Mouse (Mus musculus) cortical plate, adult 2 months (tissue): ENCODE results near the gene Sult2b1. TPM values are rescaled to one million over a fixed set of nuclear protein-coding genes. Genes with fewer than 3 reads are reported as not detected.
A peak's percentile ranks its signal among the peaks of the same experiment; 100 is the strongest.

ENCODE experiments used
- H3K27ac ChIP-seq: fragments of 200-500 bp; 2 replicates; pipeline ENCODE4 v1.5.1; 2012; ENCODE audit warnings: low read length, control low read depth, inconsistent platforms; ENCODE audit not compliant: insufficient read depth
- H3K4me1 ChIP-seq: fragments of 200-500 bp; 2 replicates; pipeline ENCODE4 v1.6.1; 2011; ENCODE audit warnings: low read length; ENCODE audit not compliant: control insufficient read depth, insufficient read depth
- H3K4me3 ChIP-seq: fragments of 200-500 bp; 2 replicates; pipeline ENCODE4 v1.5.1; 2011; ENCODE audit warnings: mild to moderate bottlenecking, low read length, control low read depth; ENCODE audit not compliant: insufficient read depth
- CTCF ChIP-seq: fragments of 200-500 bp; IDR thresholded peaks from 2 replicates; pipeline ENCODE4 v1.5.1; 2011; ENCODE audit warnings: mild to moderate bottlenecking, control low read depth, low read length; ENCODE audit not compliant: insufficient read depth; ENCODE audit errors: extremely low read depth
- POLR2A ChIP-seq: fragments of 200-500 bp; IDR thresholded peaks from 2 replicates; pipeline ENCODE4 v1.6.1; 2011; ENCODE audit warnings: mild to moderate bottlenecking, low read length, control low read depth; ENCODE audit not compliant: insufficient read depth; ENCODE audit errors: extremely low read depth
- polyA plus RNA-seq: library from polyadenylated mRNA; depleted of rRNA; stranded (reverse); fragments of >200 nt; gene quantifications from 2 replicates; pipeline ENCODE4 v1.2.3, GENCODE M21; 2012; rRNA removed

Sult2b1 gene
- 26.6 and 29.3 TPM in 2 replicates for polyA plus RNA-seq

DNA sequence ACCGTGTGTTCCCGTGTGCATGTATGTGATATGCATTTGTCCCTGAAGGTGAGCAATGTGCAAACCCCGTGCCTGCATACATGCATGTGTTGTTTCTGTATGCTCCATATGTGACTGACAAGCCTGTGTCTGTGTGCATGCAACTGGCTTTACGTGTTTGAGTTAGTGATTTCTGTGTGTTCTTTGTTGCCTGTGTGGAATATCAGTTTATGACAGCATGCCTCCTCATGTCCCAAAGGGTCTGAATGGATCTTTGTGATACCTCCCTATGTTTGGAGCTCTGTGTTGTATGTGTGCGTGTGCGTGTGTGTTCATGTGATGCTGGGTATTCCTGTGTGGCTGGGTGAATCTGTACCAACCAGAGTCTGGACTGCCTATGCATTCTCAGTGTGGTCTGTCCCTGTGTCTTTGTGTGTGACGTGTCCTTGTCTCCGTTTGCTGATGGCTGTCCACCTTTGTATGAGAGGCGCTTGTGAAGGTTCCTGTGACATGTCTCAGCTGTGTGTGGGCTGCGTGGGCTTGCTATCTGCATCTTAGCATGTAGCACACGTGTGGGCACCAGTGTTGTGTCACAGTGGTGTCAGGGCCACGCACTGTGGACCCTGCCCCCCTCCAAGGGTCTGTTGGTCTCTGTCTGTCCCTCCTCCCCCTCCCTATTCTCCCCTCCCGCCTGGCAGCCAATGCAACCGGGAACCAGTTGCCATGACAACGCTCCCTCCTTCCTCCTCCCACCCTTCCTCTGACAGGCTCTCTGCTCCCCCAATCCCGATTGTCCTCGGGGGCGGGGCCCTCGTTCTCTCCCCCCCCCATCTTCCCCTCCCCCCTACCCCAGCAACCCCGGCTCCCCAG, at the start of gene Sult2b1:
Gene Sult2b1 (minus strand): TSS at position 146 of the 849 bp plus-strand sequence.
- Histone ChIP-seq H3K4me1 (no peaks in the 10 kb centered on the region), H3K4me3 (peak within 1 kb of the TSS; percentile 57), H3K27ac (peak within 1 kb of the TSS; percentile 35)
- TF ChIP-seq POLR2A (peak; percentile 68; the same call in 1 of the 2 replicates), CTCF (no peak)

DNA sequence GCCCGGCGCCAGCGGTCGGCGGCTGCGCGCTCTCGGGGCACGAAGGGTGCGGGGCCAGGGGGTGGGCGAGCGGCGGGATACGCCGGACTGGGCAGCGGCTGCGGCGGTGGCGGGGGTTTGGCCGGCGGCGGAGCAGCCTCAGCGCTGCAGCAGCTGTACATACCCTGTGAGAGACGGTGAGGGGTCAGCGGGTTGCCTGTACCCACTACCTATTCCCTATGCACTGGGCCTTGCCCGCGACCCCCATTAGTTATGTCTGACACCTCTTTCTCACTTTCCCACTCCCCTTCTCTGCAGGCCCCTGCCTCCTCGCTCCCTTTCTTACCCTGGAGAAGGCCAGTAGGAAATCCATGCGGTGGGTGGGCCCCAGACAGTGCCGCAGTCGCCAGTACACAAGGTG, 49.5 kb upstream of the Sult2b1 start:
- Histone ChIP-seq H3K27ac (no peak overlapping the region), H3K4me3 (peak overlapping the region; percentile 20; the same call in 1 of the 2 replicates), H3K4me1 (peaks cover 3% of the 10 kb centered on the region)
- TF ChIP-seq CTCF (no peak), POLR2A (no peak)

DNA sequence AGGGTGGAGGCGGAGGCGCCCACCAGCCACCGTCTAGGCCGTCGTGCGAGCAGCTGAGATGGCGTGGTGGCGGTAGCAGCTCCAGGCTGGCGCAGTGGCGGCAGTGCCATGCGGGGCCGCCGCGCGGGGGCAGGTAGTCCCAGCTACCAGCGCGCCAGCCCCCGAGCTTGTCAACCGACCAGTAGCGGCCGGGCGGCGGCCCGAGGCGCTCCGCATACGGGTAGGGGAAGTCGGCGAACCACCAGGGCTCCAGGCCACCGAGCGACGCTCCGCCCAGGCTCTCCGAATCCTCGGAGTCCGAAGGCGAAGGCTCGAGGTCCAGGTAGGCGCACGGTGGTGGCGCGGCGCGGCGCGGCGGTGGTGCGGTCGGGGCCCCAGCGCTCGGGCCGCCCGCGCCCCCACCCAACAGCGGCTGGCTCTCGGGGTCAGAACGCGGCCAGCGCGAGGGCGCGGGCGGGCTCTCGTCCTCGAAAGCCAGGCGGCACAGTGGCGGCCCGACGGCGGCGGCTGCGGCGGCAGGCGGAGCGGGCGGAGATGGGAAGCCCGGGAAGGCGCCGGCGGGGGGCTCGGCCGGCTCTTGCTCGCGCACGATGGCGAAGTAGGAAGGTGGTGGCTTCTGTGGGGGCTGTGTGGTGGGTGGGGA, 48.8 kb upstream of the Sult2b1 start:
- no peak for TF ChIP-seq CTCF
- no peak for TF ChIP-seq POLR2A
- Histone ChIP-seq H3K27ac (no peak overlapping the region), H3K4me1 (peaks cover 3% of the 10 kb centered on the region), H3K4me3 (peak overlapping the region; percentile 20)

DNA sequence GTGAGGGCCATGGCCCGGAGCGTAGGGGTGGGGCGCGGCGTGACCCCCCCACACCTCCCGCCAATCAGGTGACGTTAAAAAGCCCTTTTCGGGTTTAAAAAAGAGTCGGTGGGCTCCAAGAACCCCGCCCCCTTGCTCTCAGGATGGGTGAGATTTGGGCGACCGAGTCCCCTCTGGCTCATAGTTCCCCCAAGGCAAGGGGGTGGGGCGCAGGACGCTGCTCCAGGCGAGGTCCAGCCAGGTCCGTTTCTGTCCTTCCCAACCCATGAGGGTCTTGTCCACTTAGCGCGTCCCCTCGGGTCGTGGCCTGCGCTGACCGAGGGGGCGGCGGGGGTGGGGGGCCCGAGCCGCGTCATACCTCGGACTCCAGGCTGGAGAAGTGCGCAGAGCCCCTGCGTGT, 48.0 kb upstream of the Sult2b1 start:
- Histone ChIP-seq H3K27ac (no peak overlapping the region), H3K4me3 (no peak overlapping the region; the same call in 1 of the 2 replicates), H3K4me1 (peaks cover 3% of the 10 kb centered on the region)
- no peak for TF ChIP-seq POLR2A

DNA sequence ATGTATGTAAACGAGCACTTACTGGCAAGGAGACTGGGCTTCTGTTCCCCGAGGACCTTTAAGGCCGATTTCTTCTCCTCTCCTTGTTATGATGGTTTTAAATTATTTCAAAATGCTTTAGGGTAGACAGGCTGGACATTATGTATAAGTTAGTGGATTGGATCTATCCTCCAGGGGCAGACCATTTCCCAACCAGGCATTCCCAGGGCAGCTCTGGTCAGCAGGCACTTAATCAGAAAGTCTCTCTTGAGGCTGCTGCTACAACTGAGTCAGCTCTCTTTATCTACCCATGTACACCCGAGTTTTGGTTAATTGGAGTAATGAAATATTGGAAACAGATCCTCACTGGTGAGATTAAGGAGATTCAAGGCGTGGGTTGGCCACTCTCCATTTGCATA, 46.7 kb upstream of the Sult2b1 start:
- TF ChIP-seq CTCF (no peak), POLR2A (no peak)
- H3K4me3 ChIP-seq, result peak overlapping the region; percentile 46
- H3K4me1 ChIP-seq, result peaks cover 3% of the 10 kb centered on the region
- H3K27ac ChIP-seq, result no peak overlapping the region

DNA sequence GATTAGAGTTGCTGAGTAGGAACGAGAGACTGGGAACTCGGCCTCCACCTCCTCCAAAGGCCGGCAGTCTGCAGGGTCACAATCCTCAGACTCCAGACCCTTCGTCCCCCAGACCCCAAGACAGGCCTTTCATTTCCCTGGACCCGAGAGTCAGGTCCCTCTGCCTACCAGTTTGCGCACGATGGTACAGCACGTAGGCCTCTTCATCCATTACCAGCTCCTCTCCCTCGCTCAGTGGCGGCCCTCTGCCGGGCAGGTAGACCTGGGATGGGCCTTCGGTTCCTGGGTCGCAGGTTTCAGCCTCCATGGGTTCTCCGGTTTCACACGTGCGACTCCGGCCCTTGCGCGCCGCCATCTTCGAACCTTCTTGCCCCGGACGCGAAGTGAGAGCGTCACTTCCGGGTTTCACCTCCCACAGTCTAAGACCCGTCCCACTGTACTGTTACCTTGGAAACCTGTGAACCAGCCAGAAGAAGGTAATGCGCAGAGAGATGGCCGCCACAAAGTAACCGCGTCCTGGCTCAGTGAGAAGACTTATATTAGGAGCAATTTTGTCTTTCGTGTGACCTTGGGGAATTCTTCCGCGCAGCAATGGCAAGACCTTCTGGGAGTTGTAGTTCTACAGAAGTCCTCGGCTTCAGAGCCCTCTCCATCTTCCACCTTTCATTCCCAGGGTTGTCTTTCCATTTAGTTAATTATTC, 46.1 kb upstream of the Sult2b1 start, which contains the start of gene Grwd1:
Gene Grwd1 (minus strand): TSS at position 518 of the 701 bp plus-strand sequence.
- H3K4me1 ChIP-seq, result peaks cover 3% of the 10 kb centered on the region
- H3K4me3 ChIP-seq, result peak within 1 kb of the TSS; percentile 46
- TF ChIP-seq POLR2A (peak; percentile 69; the same call in 1 of the 2 replicates), CTCF (no peak)
- peak within 1 kb of the TSS; percentile 37 for H3K27ac ChIP-seq

DNA sequence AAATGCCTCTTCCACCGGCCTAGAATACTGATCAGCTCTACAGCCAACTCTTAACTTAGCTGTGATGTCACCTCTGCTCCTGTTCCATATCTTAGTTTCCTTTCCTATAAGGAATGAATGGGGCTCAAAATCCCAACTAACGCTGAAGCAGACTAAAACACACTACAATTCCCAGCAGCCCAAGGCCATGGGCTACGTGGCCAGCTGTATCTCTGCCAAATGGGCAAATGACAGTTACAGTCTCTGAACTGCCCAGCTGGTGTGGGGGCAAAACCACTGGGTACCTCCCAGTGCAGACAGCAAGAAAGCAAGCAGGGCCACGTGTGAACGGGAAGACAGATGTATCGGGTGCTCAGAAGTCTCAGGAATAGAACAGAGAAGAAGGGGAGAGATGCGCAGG, 42.2 kb upstream of the Sult2b1 start:
- no peak overlapping the region for H3K27ac ChIP-seq
- H3K4me1 ChIP-seq, result peaks cover 3% of the 10 kb centered on the region
- no peak for TF ChIP-seq POLR2A
- no peak for TF ChIP-seq CTCF
- no peak overlapping the region for H3K4me3 ChIP-seq

DNA sequence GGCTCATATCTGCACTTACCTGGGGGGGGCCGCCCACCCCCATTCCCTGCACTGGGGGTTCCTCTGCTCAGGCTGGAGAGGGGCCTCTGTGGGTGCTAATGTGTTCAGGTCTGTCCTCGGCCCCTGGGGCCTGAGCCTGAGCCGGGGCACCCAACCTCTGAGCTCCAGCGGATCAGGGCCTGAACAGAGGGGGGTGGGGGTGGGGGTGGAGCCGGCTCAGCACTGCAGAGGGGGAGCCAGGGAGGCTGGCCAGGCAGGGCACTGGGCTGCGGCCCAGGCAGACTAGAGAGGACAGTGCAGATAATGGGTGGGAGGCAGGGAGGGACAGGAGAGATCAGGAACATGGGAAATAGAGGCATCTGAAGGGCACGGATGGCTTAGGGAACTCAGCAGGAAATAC, 40.1 kb upstream of the Sult2b1 start, which contains the start of gene Kcnj14:
Gene Kcnj14 (minus strand): TSS at position 185 of the 400 bp plus-strand sequence.
- Histone ChIP-seq H3K27ac (no peak within 1 kb of the TSS), H3K4me3 (no peak within 1 kb of the TSS), H3K4me1 (no peaks in the 10 kb centered on the region)
- TF ChIP-seq POLR2A, result no peak
- TF ChIP-seq CTCF, result no peak

DNA sequence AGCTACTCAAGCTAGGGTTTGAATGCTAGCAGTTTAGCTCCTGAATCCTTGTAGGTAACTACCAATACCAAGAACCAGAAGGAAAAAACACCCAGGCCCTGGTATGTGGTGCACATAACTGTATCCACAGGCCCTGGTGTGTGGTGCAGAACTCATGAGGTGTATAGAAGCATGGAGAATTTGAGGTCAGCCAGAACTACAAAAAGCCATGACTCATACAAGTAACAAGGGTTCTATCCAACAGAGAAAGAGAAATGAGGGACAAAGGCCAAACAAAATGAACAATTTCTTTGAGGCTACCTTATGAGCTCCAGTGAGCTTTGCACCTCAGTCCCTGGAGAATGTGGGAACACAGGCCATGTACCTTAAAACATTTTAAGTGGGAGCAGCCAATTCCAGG, 36.4 kb upstream of the Sult2b1 start:
- TF ChIP-seq POLR2A (no peak), CTCF (no peak)
- Histone ChIP-seq H3K27ac (no peak overlapping the region), H3K4me1 (no peaks in the 10 kb centered on the region), H3K4me3 (no peak overlapping the region)

DNA sequence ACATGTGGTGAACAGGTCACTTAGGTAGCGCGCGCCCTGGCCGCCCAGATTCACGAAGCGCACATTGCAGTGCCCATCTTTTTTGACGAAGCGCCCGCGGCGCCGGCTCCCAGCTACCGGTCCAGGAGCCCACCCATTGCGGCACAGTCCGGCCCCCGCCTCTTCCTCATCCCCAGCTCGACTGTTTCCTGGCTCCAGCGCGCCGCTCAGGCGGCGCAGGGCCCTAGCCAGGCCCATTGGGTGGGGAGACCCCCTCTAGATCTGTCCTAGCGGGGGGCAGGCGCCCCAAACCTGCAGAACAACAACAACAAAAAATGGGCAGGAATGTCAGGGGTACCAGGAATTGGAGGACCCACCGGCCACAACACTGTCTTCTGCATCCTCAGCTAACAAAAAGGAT, 35.4 kb upstream of the Sult2b1 start:
- no peak overlapping the region for H3K4me3 ChIP-seq
- TF ChIP-seq CTCF (no peak), POLR2A (no peak)
- H3K4me1 ChIP-seq, result no peaks in the 10 kb centered on the region
- no peak overlapping the region for H3K27ac ChIP-seq
